Mouse (Mus musculus) kidney, postnatal 14 days (tissue): ENCODE data around the gene 4930444G20Rik.
"Not testable (repeated sequence)": the region's sequence is repeated elsewhere in the genome, so short reads cannot be mapped to it uniquely, and the experiment has no call there.

Source experiments
- DNase-seq: peaks from one replicate; pipeline ENCODE4 v3.0.0; 2022; ENCODE audit warnings: mixed read lengths

The 4930444G20Rik gene

GRCm38 (mm10) chr10:22067979-22068378, at the start of gene 4930444G20Rik:
Gene 4930444G20Rik, minus strand, starts transcription at chr10:22068079.
- DNase-seq, result not testable (repeated sequence)

GRCm38 (mm10) chr10:22074531-22074930, 6.7 kb upstream of the 4930444G20Rik start:
- DNase-seq, result no peak

- peak; percentile 10 for DNase-seq
These were observed 4.9 kb upstream of the 4930444G20Rik start for GRCm38 (mm10) chr10:22072739-22073138.

- peak; percentile 8 for DNase-seq
These were observed 2.7 kb upstream of the 4930444G20Rik start for GRCm38 (mm10) chr10:22070576-22070975.

- no peak for DNase-seq
These were observed 2.3 kb upstream of the 4930444G20Rik start for GRCm38 (mm10) chr10:22070168-22070567.

GRCm38 (mm10) chr10:22059415-22059814, 8.5 kb downstream of the 4930444G20Rik start:
- no peak for DNase-seq

- no peak for DNase-seq
These were observed 8.9 kb downstream of the 4930444G20Rik start for GRCm38 (mm10) chr10:22059026-22059325.

- peak; percentile 94 for DNase-seq
These were observed 9.5 kb downstream of the 4930444G20Rik start for GRCm38 (mm10) chr10:22058218-22059025.

GRCm38 (mm10) chr10:22055308-22055707, 12.6 kb downstream of the 4930444G20Rik start:
- no peak for DNase-seq

- peak; percentile 64 for DNase-seq
These were observed 31.6 kb downstream of the 4930444G20Rik start for GRCm38 (mm10) chr10:22036256-22036655.

GRCm38 (mm10) chr10:22034303-22034702, 33.6 kb downstream of the 4930444G20Rik start:
- peak; percentile 42 for DNase-seq

GRCm38 (mm10) chr10:22018618-22019017, 49.3 kb downstream of the 4930444G20Rik start:
- no peak for DNase-seq

GRCm38 (mm10) chr10:22017469-22018159, 50.3 kb downstream of the 4930444G20Rik start:
- peak; percentile 29 for DNase-seq
